Comparison of ENCODE assay signal across 1 mouse cellular context in the genomic region with DNA sequence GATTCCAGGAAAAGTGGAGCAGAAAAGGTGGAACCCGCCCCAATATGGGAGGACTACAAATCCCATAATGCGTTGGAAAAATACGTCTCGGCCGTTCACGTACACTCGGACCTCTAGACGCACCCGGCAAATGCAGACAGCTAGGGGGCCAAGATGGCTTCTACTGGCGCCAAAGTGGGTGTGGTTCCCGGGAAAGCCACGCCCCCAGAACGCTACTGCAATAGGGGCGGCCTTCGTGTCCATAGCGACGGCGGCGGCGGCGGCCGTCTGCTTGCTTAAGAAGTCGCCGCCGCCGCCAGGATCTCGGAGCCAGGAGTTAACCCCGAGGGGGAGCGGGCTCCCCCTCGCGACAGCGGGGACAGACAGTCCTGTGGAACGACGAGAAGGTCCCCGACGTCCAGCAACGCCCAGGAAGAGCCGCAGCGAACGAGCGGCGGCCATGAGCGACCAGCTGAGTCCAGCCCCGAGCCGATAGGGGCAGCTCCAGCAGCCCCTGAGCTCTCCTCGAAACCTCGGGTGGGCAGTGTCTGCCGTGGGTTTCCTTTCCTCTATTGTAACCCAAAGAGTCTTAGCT.
TF ChIP-seq lines count a peak whose summit lies in the region.

Gene Ttll13, plus strand, starts transcription at position 229 of the 574 bp plus-strand sequence.

TF ChIP-seq in CH12.LX, 34 proteins besides CTCF, POLR2A, EP300 and RAD21:
- TF ChIP-seq KAT2A (IDR thresholded peaks at IDR 0.05; ENCODE audit: insufficient replicate concordance, low read length) (peak; percentile 76; the same call in 1 of the 2 replicates), ZKSCAN1 (IDR thresholded peaks at IDR 0.05; ENCODE audit: borderline replicate concordance, low read depth, low read length) (no peak), CHD1 (IDR thresholded peaks at IDR 0.05; ENCODE audit: low read depth, low read length) (no peak), NRF1 (IDR thresholded peaks at IDR 0.05; ENCODE audit: low read depth, low read length) (peak; percentile 41; the same call in 1 of the 2 replicates), ELF1 (IDR thresholded peaks at IDR 0.05; ENCODE audit: low read depth, low read length) (peak; percentile 64; the same call in 1 of the 2 replicates), MAZ (IDR thresholded peaks at IDR 0.05; ENCODE audit: low read depth, low read length) (0 out of 2 replicates have a peak, but pooled peaks have one; percentile 36), TBP (conservative IDR thresholded peaks at IDR 0.05; ENCODE audit: low read depth, low read length) (no peak), POLR2AphosphoS2 (IDR thresholded peaks at IDR 0.05; ENCODE audit: low read depth, low read length) (no peak), SMC3 (IDR thresholded peaks at IDR 0.05; ENCODE audit: low read depth, low read length) (peak; percentile 47), MAX (IDR thresholded peaks at IDR 0.05; ENCODE audit: low read length) (peak; percentile 58; the same call in 1 of the 2 replicates), CHD2 (IDR thresholded peaks at IDR 0.05; ENCODE audit: low read length) (peak; percentile 31; the same call in 1 of the 2 replicates), MXI1 (IDR thresholded peaks at IDR 0.05; ENCODE audit: low read depth, low read length) (peak; percentile 65), E2F4 (IDR thresholded peaks at IDR 0.05; ENCODE audit: insufficient replicate concordance, low read depth, low read length) (peak; percentile 78; the same call in 1 of the 2 replicates), JUND (conservative IDR thresholded peaks at IDR 0.05; ENCODE audit: low read depth, low read length) (no peak), JUN (IDR thresholded peaks at IDR 0.05; ENCODE audit: insufficient read depth, low read depth, low read length) (no peak), ETS1 (conservative IDR thresholded peaks at IDR 0.05; ENCODE audit: low read depth, low read length) (no peak), RCOR1 (conservative IDR thresholded peaks at IDR 0.05; ENCODE audit: low read depth, low read length) (0 out of 2 replicates have a peak, but pooled peaks have one; percentile 39), MYC (IDR thresholded peaks at IDR 0.05; ENCODE audit: low read depth, low read length) (0 out of 2 replicates have a peak, but pooled peaks have one; percentile 42), GABPA (IDR thresholded peaks at IDR 0.05; ENCODE audit: insufficient replicate concordance, low read depth, low read length) (peak; percentile 16; the same call in 1 of the 2 replicates), ZC3H11A (IDR thresholded peaks at IDR 0.05; ENCODE audit: low read depth, low read length) (no peak), USF1 (IDR thresholded peaks at IDR 0.05; ENCODE audit: low read depth, low read length) (no peak), HCFC1 (IDR thresholded peaks at IDR 0.05; ENCODE audit: low read depth, low read length) (peak; percentile 96), IRF4 (IDR thresholded peaks at IDR 0.05; ENCODE audit: low read depth, low read length) (0 out of 2 replicates have a peak, but pooled peaks have one; percentile 46)
